Mouse (Mus musculus): ENCODE results near the gene Cab39. TPM values are rescaled to one million over a fixed set of nuclear protein-coding genes. Genes with fewer than 3 reads are reported as not detected.

The Cab39 gene
- polyA plus RNA-seq, 1 experiment from 2014 or later, result 75.3 TPM

- 64% methylated on average over 12 of the region's 12 CpGs for WGBS
- peaks cover 70% of the 10 kb centered on the region for H3K4me1 ChIP-seq
- H3K36me3 ChIP-seq, result no peaks in the 10 kb centered on the region
- H3K27me3 ChIP-seq, result no peaks in the 10 kb centered on the region
- H3K4me2 ChIP-seq (replicated peaks), result peak overlapping the region; percentile 80
- no peak for ATAC-seq (ENCODE audit: low FRiP score)
- H3K27ac ChIP-seq, result 0 out of 2 replicates have a peak overlapping the region, but pooled peaks have one; percentile 17
- H3K9ac ChIP-seq, result peak overlapping the region; percentile 13; the same call in 1 of the 2 replicates
- H3K4me3 ChIP-seq, result no peak overlapping the region
- H3K9me3 ChIP-seq (replicated peaks), result no peaks in the 10 kb centered on the region
Observed at GRCm38 (mm10) chr1:85896781-85897700, 103.8 kb downstream of the Cab39 start.

- peaks cover 4% of the 10 kb centered on the region for H3K36me3 ChIP-seq
- 30% methylated on average over 8 of the region's 8 CpGs for WGBS
- peaks cover 81% of the 10 kb centered on the region for H3K4me1 ChIP-seq
- H3K9ac ChIP-seq, result peak overlapping the region; percentile 29
- H3K27ac ChIP-seq, result peak overlapping the region; percentile 64
- ATAC-seq (ENCODE audit: low FRiP score), result no peak
- H3K4me2 ChIP-seq (replicated peaks), result peak overlapping the region; percentile 80
- no peak overlapping the region for H3K4me3 ChIP-seq
- no peaks in the 10 kb centered on the region for H3K9me3 ChIP-seq (replicated peaks)
- no peaks in the 10 kb centered on the region for H3K27me3 ChIP-seq
Observed at GRCm38 (mm10) chr1:85897901-85898760, 104.9 kb downstream of the Cab39 start.

- Histone ChIP-seq H3K4me2 (replicated peaks) (peak overlapping the region; percentile 80), H3K36me3 (peaks cover 11% of the 10 kb centered on the region), H3K9ac (peak overlapping the region; percentile 29), H3K27ac (peak overlapping the region; percentile 64), H3K27me3 (no peaks in the 10 kb centered on the region), H3K4me1 (peaks cover 81% of the 10 kb centered on the region), H3K4me3 (no peak overlapping the region), H3K9me3 (replicated peaks) (no peaks in the 10 kb centered on the region)
- whole genome bisulfite sequencing, result 27% methylated on average over 12 of the region's 12 CpGs
- ATAC-seq (ENCODE audit: low FRiP score), result no peak
Observed at GRCm38 (mm10) chr1:85898761-85899387, 105.6 kb downstream of the Cab39 start.

- ATAC-seq (ENCODE audit: low FRiP score), result no peak
- peak overlapping the region; percentile 64; the same call in 1 of the 2 replicates for H3K27ac ChIP-seq
- no peak overlapping the region for H3K4me2 ChIP-seq (replicated peaks)
- H3K4me3 ChIP-seq, result no peak overlapping the region
- H3K9me3 ChIP-seq (replicated peaks), result no peaks in the 10 kb centered on the region
- H3K27me3 ChIP-seq, result no peaks in the 10 kb centered on the region
- peaks cover 15% of the 10 kb centered on the region for H3K36me3 ChIP-seq
- H3K4me1 ChIP-seq, result peaks cover 79% of the 10 kb centered on the region
- H3K9ac ChIP-seq, result no peak overlapping the region
Observed at GRCm38 (mm10) chr1:85899388-85899761, 106.1 kb downstream of the Cab39 start.

- WGBS, result 74% methylated on average over 7 of the region's 7 CpGs
- Histone ChIP-seq H3K4me2 (replicated peaks) (no peak overlapping the region), H3K27me3 (no peaks in the 10 kb centered on the region), H3K9ac (no peak overlapping the region), H3K27ac (no peak overlapping the region), H3K9me3 (replicated peaks) (no peaks in the 10 kb centered on the region), H3K4me3 (no peak overlapping the region), H3K4me1 (peaks cover 73% of the 10 kb centered on the region), H3K36me3 (peaks cover 28% of the 10 kb centered on the region)
- no peak for ATAC-seq (ENCODE audit: low FRiP score)
Observed at GRCm38 (mm10) chr1:85900521-85901333, 107.5 kb downstream of the Cab39 start.

Small RNA genes within 50 kb of the gene (microRNA-seq; reads per million reads assigned to microRNA genes)
- gene Gm25472 (not detected), gene Mir8096 (not detected)

Other genes with a start within 250 kb of the Cab39 start
- gene G530012D18Rik, start 217.8 kb upstream of the Cab39 start, polyA plus RNA-seq (2016; fragmentation: Nextera tagmentation; extraction: Ambion mirVana), result not detected in 2 replicates
- 0.84 and 0.93 TPM in 2 replicates for gene Sp110, start 194.6 kb upstream of the Cab39 start, polyA plus RNA-seq (2016; fragmentation: Nextera tagmentation; extraction: Ambion mirVana)
- 0.72 and 2.0 TPM in 2 replicates for gene Sp140, start 193.1 kb upstream of the Cab39 start, polyA plus RNA-seq (2016; fragmentation: Nextera tagmentation; extraction: Ambion mirVana)
- gene Sp100, start 143.5 kb upstream of the Cab39 start, polyA plus RNA-seq (2016; fragmentation: Nextera tagmentation; extraction: Ambion mirVana), result 0.62 and 1.1 TPM in 2 replicates
- gene A630001G21Rik, start 14.8 kb upstream of the Cab39 start, polyA plus RNA-seq (2016; fragmentation: Nextera tagmentation; extraction: Ambion mirVana), result 1.2 and 1.5 TPM in 2 replicates
- gene Itm2c, start 100.8 kb downstream of the Cab39 start, polyA plus RNA-seq (2016; fragmentation: Nextera tagmentation; extraction: Ambion mirVana), result 169 and 173 TPM in 2 replicates
- gene 4933407L21Rik, start 135.0 kb downstream of the Cab39 start, polyA plus RNA-seq (2016; fragmentation: Nextera tagmentation; extraction: Ambion mirVana), result 1.3 and 1.6 TPM in 2 replicates
- gene Gpr55, start 167.6 kb downstream of the Cab39 start, polyA plus RNA-seq (2016; fragmentation: Nextera tagmentation; extraction: Ambion mirVana), result 0.09 TPM in 1 of 2 replicates, not detected in the other
- 0.25 TPM in 1 of 2 replicates, not detected in the other for gene Spata3, start 223.4 kb downstream of the Cab39 start, polyA plus RNA-seq (2016; fragmentation: Nextera tagmentation; extraction: Ambion mirVana)

All from hindbrain, embryonic 12.5 days (tissue).